Mouse (Mus musculus) lung, adult 2 months (tissue): ENCODE measurements at regions not wholly inside any gene's neighbourhood (a gene's known extent, or its start where the extent isn't known, plus 50 kb on each side); places are given as distances from the start of the nearest gene placed in this dataset.
"Not testable (repeated sequence)": the region's sequence is repeated elsewhere in the genome, so short reads cannot be mapped to it uniquely, and the experiment has no call there.

ENCODE experiments used
- DNase-seq: peaks from one replicate; pipeline ENCODE4 v3.0.0; 2022
- H3K4me1 ChIP-seq: fragments of 200-500 bp; 2 replicates; pipeline ENCODE4 v1.6.1; 2011; ENCODE audit warnings: low read length; ENCODE audit not compliant: control insufficient read depth, insufficient read depth
- H3K4me3 ChIP-seq: fragments of 200-500 bp; replicated peaks from 2 replicates; pipeline ENCODE3; 2011; ENCODE audit warnings: low read depth, mild to moderate bottlenecking, control low read depth, low read length; ENCODE audit errors: extremely low read depth
- CTCF ChIP-seq: fragments of 200-500 bp; IDR thresholded peaks from 2 replicates; pipeline ENCODE4 v1.5.1; 2011; ENCODE audit warnings: mild to moderate bottlenecking, low read length, control low read depth; ENCODE audit not compliant: insufficient read depth
- POLR2A ChIP-seq: fragments of 200-500 bp; IDR thresholded peaks from 2 replicates; pipeline ENCODE4 v1.6.1; 2011; ENCODE audit warnings: low read depth, mild to moderate bottlenecking, control low read depth, low read length, borderline replicate concordance; ENCODE audit errors: extremely low read depth
- WGBS: fragments of 180-500 bp; shearing (Covaris S2); methylation state at CpG from one replicate; pipeline ENCODE4 v1.1.7; 2018; 5-methylcytosine and 5-hydroxymethylcytosine counted together

GRCm38 (mm10) chr14:87215099-87215498 is 74.1 kb upstream of the Diaph3 start:
- TF ChIP-seq CTCF (peak; percentile 50; the same call in 1 of the 2 replicates), POLR2A (no peak)
- H3K4me1 ChIP-seq: no peaks in the 10 kb centered on the region
- peak; percentile 27 for DNase-seq
- 21% methylated on average over 2 of the region's 2 CpGs for WGBS
- H3K4me3 ChIP-seq: no peak overlapping the region

GRCm38 (mm10) chr14:87217042-87217441 is 76.0 kb upstream of the Diaph3 start:
- H3K4me3 ChIP-seq: no peak overlapping the region

DNA sequence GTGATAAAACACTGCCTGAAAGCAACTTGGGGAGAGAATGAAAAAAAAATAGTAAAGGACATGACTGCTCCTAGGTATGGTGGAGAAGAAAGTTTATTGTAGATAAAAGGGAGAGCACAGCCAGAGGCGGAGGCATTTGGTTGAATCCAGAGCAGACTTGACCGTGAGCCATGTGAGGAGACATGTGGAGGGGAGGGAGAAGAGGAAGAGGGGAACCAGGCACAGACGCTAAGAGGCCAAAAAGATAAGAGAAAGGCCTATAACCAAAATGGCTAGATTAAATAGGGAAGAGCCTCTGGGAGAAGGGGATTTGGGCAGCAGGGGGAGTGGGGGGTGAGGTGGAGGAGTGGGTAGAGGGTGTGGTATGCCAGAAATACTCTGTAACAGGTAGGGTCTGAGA is 78.9 kb upstream of the Diaph3 start:
- no peak for DNase-seq
- WGBS: 82% methylated on average over 3 of the region's 3 CpGs
- Histone ChIP-seq H3K4me1 (no peaks in the 10 kb centered on the region), H3K4me3 (no peak overlapping the region)
- TF ChIP-seq CTCF (no peak), POLR2A (no peak)

More at GRCm38 (mm10) chr14:87217042-87217441, 76.0 kb upstream of the Diaph3 start:
- DNase-seq: no peak
- WGBS: 64% methylated on average over 7 of the region's 7 CpGs
- H3K4me1 ChIP-seq: no peaks in the 10 kb centered on the region
- TF ChIP-seq CTCF (no peak), POLR2A (no peak)

GRCm38 (mm10) chr14:87224870-87225269 is 83.8 kb upstream of the Diaph3 start:
- no peak overlapping the region for H3K4me3 ChIP-seq
- no peak for DNase-seq
- TF ChIP-seq CTCF (no peak), POLR2A (no peak)
- H3K4me1 ChIP-seq: no peaks in the 10 kb centered on the region
- 67% methylated on average over 5 of the region's 5 CpGs for WGBS

- Histone ChIP-seq H3K4me3 (no peak overlapping the region), H3K4me1 (no peaks in the 10 kb centered on the region)
- 81% methylated on average over 2 of the region's 2 CpGs for WGBS
- no peak for TF ChIP-seq CTCF
- TF ChIP-seq POLR2A: no peak
- no peak for DNase-seq
These were observed 108.2 kb upstream of the Diaph3 start for GRCm38 (mm10) chr14:87249258-87249657.

GRCm38 (mm10) chr14:87255484-87256208 is 114.6 kb upstream of the Diaph3 start:
- TF ChIP-seq POLR2A (no peak), CTCF (no peak)
- Histone ChIP-seq H3K4me3 (no peak overlapping the region), H3K4me1 (no peaks in the 10 kb centered on the region)
- DNase-seq: no peak
- 88% methylated on average over 5 of the region's 5 CpGs for WGBS

DNA sequence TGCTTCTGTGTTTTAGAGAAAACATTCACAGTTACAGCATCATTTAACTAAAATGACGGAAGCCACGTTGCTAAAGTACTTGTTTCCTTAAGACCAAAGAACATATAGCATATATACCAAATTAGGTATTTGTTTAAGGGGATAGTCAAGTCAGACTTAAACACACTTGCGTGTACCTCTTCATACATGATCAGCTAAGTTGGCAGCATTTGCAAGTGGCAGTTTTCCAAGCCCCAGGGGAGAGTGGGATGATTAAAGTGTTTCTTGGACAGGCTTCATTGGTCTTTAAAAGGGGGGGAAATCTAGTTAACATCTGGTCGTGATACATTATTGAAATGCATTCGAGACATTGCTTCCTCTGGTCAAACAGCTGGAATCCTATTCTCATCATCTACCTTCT is 120.7 kb upstream of the Diaph3 start:
- DNase-seq: no peak
- Histone ChIP-seq H3K4me1 (no peaks in the 10 kb centered on the region), H3K4me3 (no peak overlapping the region)
- TF ChIP-seq CTCF (no peak), POLR2A (no peak)
- WGBS: 63% methylated on average over 5 of the region's 5 CpGs

GRCm38 (mm10) chr14:87264826-87265225 is 123.8 kb upstream of the Diaph3 start:
- no peak for DNase-seq
- Histone ChIP-seq H3K4me3 (no peak overlapping the region), H3K4me1 (no peaks in the 10 kb centered on the region)
- WGBS: 80% methylated on average over 4 of the region's 4 CpGs
- TF ChIP-seq POLR2A (no peak), CTCF (no peak)

GRCm38 (mm10) chr14:87266309-87266708 is 125.3 kb upstream of the Diaph3 start:
- 30% methylated on average over 6 of the region's 6 CpGs for WGBS
- Histone ChIP-seq H3K4me3 (no peak overlapping the region), H3K4me1 (no peaks in the 10 kb centered on the region)
- DNase-seq: no peak
- TF ChIP-seq CTCF: no peak
- TF ChIP-seq POLR2A: no peak

- not testable (repeated sequence) for H3K4me1 ChIP-seq, H3K4me3 ChIP-seq, DNase-seq
- WGBS: 64% methylated on average over 8 of the region's 8 CpGs
These were observed 127.2 kb upstream of the Tdrd3 start for GRCm38 (mm10) chr14:87289266-87289665.
